Mouse (Mus musculus): Measurements from ENCODE around the gene Soat1.

Soat1 gene

DNA sequence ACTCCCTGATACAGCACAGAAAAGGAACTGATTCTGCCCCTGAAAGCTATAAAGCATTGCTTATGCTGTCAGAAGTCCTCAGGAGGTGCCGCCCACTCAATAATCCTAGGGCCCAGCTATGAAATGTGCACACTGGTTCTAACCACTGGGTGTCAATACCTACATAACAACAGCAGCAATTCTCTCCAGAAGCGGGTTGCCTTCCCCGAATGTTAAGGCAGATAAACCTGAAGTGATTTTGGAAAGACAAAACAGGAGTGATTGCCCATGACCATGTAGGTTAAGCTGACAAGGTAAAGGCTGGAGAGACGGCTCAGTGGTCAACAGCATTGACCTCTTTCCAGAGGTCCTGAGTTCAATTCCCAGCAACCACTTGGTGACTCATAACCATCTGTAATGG is 48.4 kb downstream of the Soat1 start:
- 95% methylated on average over 4 of the region's 4 CpGs for WGBS

- WGBS, result 96% methylated on average over 3 of the region's 3 CpGs
Measured at GRCm38 (mm10) chr1:156424054-156424453, 50.1 kb downstream of the Soat1 start.

DNA sequence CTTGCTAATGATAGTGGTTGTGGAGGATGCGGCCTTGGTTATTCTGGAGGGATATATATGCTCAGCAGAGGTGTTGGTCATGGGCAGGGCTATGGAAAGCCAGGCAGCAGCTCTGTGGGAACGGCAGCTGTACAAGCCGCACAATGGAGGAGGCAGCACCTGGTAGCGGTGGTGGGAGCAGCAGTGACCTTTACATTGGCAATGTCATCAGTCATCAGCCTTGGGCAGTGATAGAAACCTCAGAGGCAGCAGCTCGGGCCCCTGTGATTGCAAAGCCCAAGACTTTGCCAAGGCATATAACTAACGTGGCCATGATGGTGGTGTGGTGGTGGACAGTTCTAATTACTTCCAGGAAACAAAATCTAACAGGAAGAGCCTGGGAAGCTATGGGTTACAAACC is 50.6 kb downstream of the Soat1 start:
- WGBS, result 93% methylated on average over 6 of the region's 6 CpGs

- 80% methylated on average over 6 of the region's 6 CpGs for WGBS
Measured at GRCm38 (mm10) chr1:156422856-156423255, 51.3 kb downstream of the Soat1 start.

DNA sequence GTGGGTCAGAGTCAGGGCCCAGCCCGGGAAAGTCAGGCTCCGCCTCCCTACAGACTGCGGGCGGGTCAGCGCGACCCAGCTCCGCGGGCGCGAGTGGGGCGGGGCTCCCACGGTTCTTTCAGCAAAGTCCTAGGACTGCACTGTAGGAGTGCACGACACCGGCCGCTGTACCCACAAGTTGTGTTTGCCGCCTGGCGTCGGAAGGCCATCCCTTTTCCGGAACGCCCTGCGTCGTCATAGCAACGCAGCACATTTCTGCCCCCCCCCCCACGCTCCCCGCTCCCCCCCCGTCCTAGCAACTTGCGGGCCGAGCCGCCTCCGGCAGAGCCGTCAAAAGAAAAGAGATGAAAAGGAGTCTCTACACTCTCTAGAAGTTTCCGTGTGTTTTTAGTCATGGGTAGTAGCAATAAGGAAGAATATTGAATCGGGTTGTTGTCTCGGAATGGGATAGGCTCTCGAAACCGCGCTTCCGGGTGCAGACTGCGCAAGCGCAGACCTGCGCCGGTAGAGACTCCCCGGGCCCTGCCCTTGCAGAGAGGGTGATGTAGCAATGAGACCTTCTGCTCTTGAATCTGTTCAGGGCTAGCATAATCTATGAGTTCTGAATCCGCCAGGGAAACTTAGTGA is 53.3 kb downstream of the Soat1 start, which contains the start of gene Axdnd1:
TSS of gene Axdnd1 (minus strand) at position 489 of the 627 bp plus-strand sequence.
- under 1% methylated on average over 44 of the region's 44 CpGs for WGBS

GRCm38 (mm10) chr1:156418170-156418569 is 56.0 kb downstream of the Soat1 start:
- WGBS, result 43% methylated on average over 4 of the region's 4 CpGs

DNA sequence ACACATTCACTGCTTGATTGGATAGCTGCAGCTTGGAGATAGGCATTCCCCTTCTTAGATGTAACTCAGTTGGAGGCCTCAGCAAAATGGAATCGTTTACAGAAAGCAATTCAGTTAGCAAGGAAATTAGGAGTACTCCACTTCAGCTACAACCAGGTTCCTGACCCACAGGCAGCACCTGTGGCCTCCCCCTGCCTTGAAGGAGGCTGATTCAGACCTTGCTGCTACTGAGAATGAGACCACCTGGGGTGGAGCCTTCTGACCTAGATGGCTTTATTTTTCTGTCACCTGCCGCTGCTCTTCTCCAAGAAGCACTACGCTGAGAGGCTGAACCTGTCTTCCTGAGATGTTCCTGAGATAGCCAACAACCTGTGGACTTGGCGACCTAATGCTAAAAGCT is 65.6 kb downstream of the Soat1 start:
- WGBS, result 87% methylated on average over 4 of the region's 4 CpGs

DNA sequence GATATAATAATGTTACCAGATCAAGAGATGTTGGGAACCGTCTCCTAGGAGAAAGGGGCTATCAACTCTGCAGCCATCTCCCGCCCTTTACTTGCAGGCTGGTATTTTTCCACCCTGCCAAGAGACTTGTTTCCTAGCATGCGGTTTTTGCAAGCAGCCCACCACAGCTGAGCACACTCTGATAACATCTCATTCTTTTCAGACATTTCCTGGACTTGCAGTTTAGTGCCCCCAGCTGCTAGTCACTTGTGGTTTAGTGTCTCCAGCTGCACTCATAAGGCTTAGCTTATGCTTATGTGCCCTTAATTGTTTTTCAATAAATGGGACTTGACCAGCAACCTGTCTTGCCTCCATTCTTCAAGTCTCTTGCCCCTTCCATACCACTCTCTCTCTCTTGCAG is 66.1 kb downstream of the Soat1 start:
- WGBS, result 75% methylated on average over 3 of the region's 3 CpGs

GRCm38 (mm10) chr1:156403251-156403650 is 70.9 kb downstream of the Soat1 start:
- WGBS, result 66% methylated on average over 10 of the region's 10 CpGs

- 76% methylated on average over 2 of the region's 2 CpGs for WGBS
Measured at GRCm38 (mm10) chr1:156402491-156402890, 71.6 kb downstream of the Soat1 start.

GRCm38 (mm10) chr1:156400159-156400558 is 74.0 kb downstream of the Soat1 start:
- 95% methylated on average over 3 of the region's 3 CpGs for WGBS

DNA sequence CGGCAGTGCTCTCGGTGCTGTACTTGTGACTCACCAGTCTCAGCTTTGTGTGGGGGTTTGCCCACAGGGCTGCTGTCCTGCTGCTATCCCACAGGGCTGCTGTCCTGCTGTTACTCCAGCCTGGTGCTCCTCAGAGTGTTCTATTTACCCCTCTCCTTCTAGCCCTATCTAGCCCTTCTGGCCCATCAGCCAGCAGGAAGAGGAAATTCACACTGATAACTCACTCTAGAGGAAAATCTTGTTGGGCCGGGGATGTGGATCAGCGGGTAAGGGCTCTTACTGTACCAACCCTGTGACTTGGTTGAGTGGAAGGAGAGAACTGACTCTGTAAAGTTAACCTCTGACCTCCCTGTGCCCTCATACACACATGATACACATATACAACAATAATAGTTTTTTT is 81.0 kb downstream of the Soat1 start:
- WGBS, result 87% methylated on average over 4 of the region's 4 CpGs

DNA sequence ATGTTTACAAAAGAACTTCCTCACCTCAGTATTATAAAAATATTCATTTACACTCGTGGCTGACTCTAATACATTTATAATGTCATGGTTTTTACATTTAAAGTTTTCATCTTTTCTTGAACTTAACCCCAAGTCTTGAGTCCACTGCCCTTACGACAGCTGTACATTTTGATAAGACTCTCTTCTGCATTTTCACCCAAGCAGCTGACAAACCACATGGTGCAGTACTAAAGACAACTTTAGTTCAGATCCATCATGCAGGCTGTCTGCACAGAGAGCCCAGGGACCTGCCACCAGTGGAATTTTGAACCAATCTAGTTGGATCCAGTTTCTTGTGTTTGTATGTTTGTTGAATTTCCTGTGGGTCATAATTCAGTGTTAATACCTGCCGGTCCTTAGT is 87.3 kb downstream of the Soat1 start:
- WGBS, result 78% methylated on average over 3 of the region's 3 CpGs

- WGBS, result 88% methylated on average over 4 of the region's 4 CpGs
Measured at GRCm38 (mm10) chr1:156386232-156386631, 87.9 kb downstream of the Soat1 start.

DNA sequence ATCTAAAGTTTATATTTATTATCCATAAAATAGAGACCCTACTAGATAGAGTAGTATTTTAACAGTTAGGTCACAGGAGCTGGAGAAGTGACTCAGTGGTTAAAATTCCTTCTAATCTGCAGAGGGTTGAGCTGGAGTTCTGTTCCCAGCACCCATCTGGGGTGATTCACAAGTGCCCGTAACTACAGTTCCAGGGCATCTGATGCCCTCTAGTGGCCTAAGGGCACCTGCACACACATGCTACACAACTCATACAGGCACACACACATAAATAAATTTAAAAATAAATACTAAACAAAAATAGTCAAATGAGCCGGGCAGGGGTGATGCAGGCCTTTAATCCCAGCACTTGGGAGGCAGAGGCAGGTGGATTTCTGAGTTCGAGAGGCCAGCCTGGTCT is 92.9 kb downstream of the Soat1 start:
- 92% methylated on average over 3 of the region's 3 CpGs for WGBS

Data from cerebral cortex, adult 2 months (tissue).